Mouse (Mus musculus) kidney, embryonic 15.5 days (tissue): ENCODE measurements around the gene Gm10490. TPM values are rescaled to one million over a fixed set of nuclear protein-coding genes. Genes with fewer than 3 reads are reported as not detected.

Experiments used
- ATAC-seq: fragments of 200-750 bp; cut with Nextera tagmentation; replicated peaks from 2 replicates; pipeline ENCODE4 v1.8.0; 2017; ENCODE audit warnings: moderate TSS enrichment; ENCODE audit not compliant: low FRiP score
- H3K27ac ChIP-seq: fragments of 300-500 bp; sonication (generic); 2 replicates; pipeline ENCODE4 v1.5.1; 2015; ENCODE audit warnings: mild to moderate bottlenecking, inconsistent platforms
- H3K27me3 ChIP-seq: fragments of 300-500 bp; sonication (generic); 2 replicates; pipeline ENCODE4 v1.6.1; 2015; ENCODE audit warnings: inconsistent platforms
- H3K36me3 ChIP-seq: fragments of 300-500 bp; sonication (generic); 2 replicates; pipeline ENCODE4 v1.6.1; 2015; ENCODE audit warnings: inconsistent platforms
- H3K4me1 ChIP-seq: fragments of 300-500 bp; sonication (generic); 2 replicates; pipeline ENCODE4 v1.6.1; 2015; ENCODE audit warnings: inconsistent platforms
- H3K4me2 ChIP-seq: fragments of 300-500 bp; sonication (generic); 2 replicates; pipeline ENCODE4 v1.6.1; 2015; ENCODE audit warnings: moderate library complexity, mild to moderate bottlenecking, inconsistent platforms
- H3K4me3 ChIP-seq: fragments of 300-500 bp; sonication (generic); replicated peaks from 2 replicates; pipeline ENCODE4 v1.5.1; 2015; ENCODE audit warnings: mild to moderate bottlenecking, inconsistent platforms
- H3K9ac ChIP-seq: fragments of 300-500 bp; sonication (generic); 2 replicates; pipeline ENCODE4 v1.6.1; 2015; ENCODE audit warnings: mild to moderate bottlenecking, inconsistent platforms
- H3K9me3 ChIP-seq: fragments of 300-500 bp; sonication (generic); replicated peaks from 2 replicates; pipeline ENCODE4 v1.6.1; 2016; ENCODE audit warnings: inconsistent platforms
- WGBS: fragments of 180-500 bp; shearing (Covaris S2); methylation state at CpG from one replicate; pipeline ENCODE4 v1.1.7; 2015; ENCODE audit warnings: mixed read lengths; 5-methylcytosine and 5-hydroxymethylcytosine counted together
- polyA plus RNA-seq: library from polyadenylated mRNA; unstranded; fragments of >200 nt; fragmentation: Nextera tagmentation; extraction: Ambion mirVana; gene quantifications from 2 replicates; pipeline ENCODE4 v1.2.1, GENCODE M21; 2015

Gene Gm10490
- polyA plus RNA-seq, 1 experiment from 2014 or later, result not detected

DNA sequence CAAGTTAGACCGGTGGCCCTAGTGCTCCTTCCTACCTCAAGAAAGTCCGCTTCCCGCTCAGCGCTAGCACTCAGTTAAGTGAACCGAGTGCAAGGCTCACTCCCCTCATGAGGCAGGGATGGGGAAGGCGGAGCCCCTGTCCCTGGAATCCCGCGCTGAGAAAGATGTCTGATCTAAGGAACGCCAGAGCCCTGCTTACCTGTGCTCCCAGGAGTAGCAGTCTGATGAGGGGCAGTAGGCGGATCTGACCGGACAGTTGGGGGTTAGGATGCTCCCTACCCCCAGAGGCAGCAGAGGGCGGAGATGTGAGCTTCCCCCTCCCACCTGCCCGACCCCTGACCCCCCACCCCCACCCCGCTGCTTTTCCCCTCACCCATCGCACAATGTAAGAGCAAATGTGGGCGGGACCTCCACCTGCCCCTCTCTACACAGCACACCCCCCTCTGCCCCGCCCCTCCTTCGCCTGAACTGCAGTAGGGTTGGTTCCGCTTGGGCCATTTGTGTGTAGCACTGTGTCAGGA is 19.0 kb downstream of the Gm10490 start, which contains the start of gene Eras:
Eras (minus strand) TSS at position 338 of the 521 bp plus-strand sequence.
- H3K27me3 ChIP-seq, result peaks cover 49% of the 10 kb centered on the region
- H3K9ac ChIP-seq, result no peak within 1 kb of the TSS
- H3K27ac ChIP-seq, result no peak within 1 kb of the TSS
- H3K36me3 ChIP-seq, result peaks cover 29% of the 10 kb centered on the region
- no peaks in the 10 kb centered on the region for H3K4me1 ChIP-seq
- 0 out of 2 replicates have a peak within 1 kb of the TSS, but pooled peaks have one; percentile 12 for H3K4me2 ChIP-seq
- 0 out of 2 replicates have a peak, but pooled peaks cover 4% of the 10 kb centered on the region for H3K9me3 ChIP-seq
- no peak within 1 kb of the TSS for H3K4me3 ChIP-seq
- ATAC-seq, result no peak
- 22% methylated on average over 19 of the region's 19 CpGs for WGBS

DNA sequence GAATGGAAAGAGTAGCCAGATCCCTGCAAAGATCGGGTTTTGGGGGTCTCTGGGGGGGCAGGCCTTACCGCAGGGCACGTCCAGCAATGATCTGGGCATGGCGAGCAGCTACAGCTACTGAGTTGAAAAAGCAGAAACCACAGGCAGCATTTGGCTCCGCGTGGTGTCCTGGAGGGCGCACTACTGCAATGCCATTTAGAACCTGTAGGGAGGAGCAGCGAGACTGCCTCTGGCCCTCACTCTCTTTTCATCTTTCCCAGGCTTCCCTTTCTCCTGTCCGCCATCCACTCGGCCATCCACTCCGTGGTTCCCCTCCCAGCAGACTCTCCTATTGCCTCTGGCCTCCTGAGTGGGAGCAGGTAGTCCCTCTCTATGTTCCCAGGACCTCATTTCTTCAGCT is 27.5 kb downstream of the Gm10490 start:
- no peak overlapping the region for H3K4me3 ChIP-seq
- peaks cover 45% of the 10 kb centered on the region for H3K36me3 ChIP-seq
- H3K9ac ChIP-seq, result no peak overlapping the region
- no peak overlapping the region for H3K4me2 ChIP-seq
- H3K27ac ChIP-seq, result no peak overlapping the region
- H3K4me1 ChIP-seq, result no peaks in the 10 kb centered on the region
- 53% methylated on average over 11 of the region's 11 CpGs for WGBS
- H3K9me3 ChIP-seq, result no peaks in the 10 kb centered on the region
- ATAC-seq, result no peak
- H3K27me3 ChIP-seq, result no peaks in the 10 kb centered on the region

DNA sequence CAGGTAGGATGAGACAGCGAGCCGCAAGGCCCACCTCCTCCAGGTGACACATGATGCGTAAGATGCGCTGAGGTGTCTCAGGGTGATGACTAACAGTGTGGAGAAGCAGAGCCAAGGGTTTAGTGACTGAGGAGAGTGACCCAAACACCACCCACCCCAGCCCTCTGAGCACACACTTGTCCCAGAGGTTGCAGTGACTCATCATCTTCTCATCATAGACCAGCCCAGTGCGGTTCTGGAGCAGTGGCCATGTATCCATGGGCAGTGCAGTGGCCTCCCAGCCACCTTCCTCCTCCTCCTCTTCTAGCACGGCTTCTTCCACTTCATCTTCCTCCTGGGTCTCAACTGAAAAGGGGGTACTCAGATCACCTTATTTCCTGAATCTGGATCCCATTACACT is 28.3 kb downstream of the Gm10490 start:
- Histone ChIP-seq H3K27ac (no peak overlapping the region), H3K4me2 (no peak overlapping the region), H3K4me3 (no peak overlapping the region), H3K9me3 (no peaks in the 10 kb centered on the region), H3K36me3 (peaks cover 40% of the 10 kb centered on the region), H3K9ac (no peak overlapping the region), H3K27me3 (no peaks in the 10 kb centered on the region), H3K4me1 (no peaks in the 10 kb centered on the region)
- no peak for ATAC-seq
- 91% methylated on average over 6 of the region's 6 CpGs for WGBS

DNA sequence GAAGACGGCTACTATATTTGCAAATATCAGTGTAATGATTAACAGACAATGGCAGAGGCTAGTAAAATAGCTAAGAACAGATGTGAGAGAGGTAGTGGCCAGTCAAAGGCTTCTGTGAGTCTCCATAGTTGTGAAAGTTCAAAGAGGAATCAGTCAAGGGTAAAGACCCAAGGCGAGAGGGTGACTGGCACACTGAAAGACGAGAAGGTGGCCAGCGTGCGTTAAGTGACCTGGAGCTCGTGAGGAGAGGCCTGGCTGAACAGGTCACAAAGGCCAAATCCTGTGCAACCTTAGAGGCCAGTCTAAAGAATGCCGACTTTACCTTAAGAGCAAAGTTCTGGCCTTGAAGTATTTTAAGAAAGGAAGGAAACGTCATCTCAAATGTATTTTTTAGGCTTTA is 36.3 kb downstream of the Gm10490 start:
- Histone ChIP-seq H3K27me3 (no peaks in the 10 kb centered on the region), H3K27ac (0 out of 2 replicates have a peak overlapping the region, but pooled peaks have one; percentile 13), H3K4me2 (peak overlapping the region; percentile 59; the same call in 1 of the 2 replicates), H3K4me1 (0 out of 2 replicates have a peak, but pooled peaks cover 6% of the 10 kb centered on the region), H3K9ac (no peak overlapping the region), H3K4me3 (no peak overlapping the region), H3K9me3 (no peaks in the 10 kb centered on the region), H3K36me3 (no peaks in the 10 kb centered on the region; the same call in 1 of the 2 replicates)
- 46% methylated on average over 8 of the region's 8 CpGs for WGBS
- ATAC-seq, result no peak

DNA sequence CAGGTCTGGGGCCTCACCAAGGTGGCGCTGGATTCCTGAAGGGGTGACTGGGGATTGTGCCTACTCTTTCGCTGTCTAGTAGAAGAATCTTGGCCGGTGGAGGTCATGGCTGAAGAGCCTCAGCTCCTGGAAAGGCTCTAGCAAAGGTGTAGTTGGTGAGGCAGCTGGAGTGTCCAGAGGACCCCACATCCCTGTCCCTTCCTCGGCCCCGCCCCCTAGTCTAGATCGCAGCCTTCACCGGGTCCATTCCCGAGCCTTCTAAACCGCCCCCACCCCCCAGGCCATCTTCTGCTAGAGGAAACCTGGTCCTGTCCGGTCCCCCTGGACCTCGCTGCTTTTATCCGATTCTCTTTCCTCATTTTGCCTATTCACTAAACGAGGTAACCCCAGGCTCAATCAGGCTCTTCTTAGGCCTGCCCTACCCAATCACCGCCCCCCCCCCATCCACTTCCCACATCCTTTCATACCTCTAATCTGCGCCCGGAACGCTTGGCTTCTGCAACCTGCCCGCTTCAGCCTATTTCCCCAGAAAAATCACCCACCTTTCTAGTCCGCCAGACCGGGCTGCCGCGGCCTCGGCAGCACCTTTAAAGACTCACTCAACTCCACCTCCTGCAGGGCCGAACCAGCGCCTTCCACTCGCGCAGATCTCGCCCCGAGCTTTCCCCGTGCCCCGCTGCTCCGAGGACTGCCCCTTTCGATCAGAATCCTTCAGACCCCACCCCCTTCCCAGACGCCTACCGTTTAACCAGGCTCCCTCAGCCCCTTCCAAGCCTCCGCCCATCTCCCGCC is 38.0 kb downstream of the Gm10490 start, which contains the start of gene Hdac6:
Hdac6 (minus strand) TSS at position 782 of the 792 bp plus-strand sequence.
- 22% methylated on average over 36 of the region's 37 CpGs for WGBS
- Histone ChIP-seq H3K4me2 (peak within 1 kb of the TSS; percentile 59), H3K36me3 (no peaks in the 10 kb centered on the region), H3K4me3 (peak within 1 kb of the TSS; percentile 55), H3K4me1 (0 out of 2 replicates have a peak, but pooled peaks cover 6% of the 10 kb centered on the region), H3K9me3 (no peaks in the 10 kb centered on the region), H3K9ac (peak within 1 kb of the TSS; percentile 39), H3K27ac (peak within 1 kb of the TSS; percentile 71), H3K27me3 (no peaks in the 10 kb centered on the region)
- peak; percentile 66 for ATAC-seq

DNA sequence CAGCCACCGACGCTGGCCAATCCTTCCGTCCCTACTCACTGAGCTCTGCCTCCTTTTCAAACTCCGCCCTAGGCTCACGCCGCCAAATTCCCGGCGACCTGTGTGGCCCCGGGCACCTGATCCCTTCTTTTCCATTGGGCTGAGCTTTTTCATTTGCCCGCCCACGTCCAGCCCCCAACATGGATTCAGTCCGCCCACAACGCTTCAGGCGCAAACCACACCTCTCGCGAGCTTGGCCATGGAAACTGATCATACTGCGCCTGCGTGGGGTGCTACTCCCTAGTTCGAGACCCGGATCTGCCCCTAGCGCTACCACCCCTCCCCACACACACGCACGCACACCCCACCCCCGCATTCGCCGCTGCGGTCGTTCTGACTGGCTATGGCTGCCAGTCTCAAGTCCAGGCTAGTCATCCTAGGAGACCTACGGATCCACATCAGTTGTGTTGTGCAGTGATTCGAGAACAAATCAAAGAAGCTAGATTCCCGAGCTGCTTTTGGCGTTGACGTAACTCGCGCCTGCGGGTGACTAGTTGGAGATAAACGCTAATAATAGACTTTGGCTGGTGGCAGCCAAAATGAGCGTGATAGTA is 38.7 kb downstream of the Gm10490 start:
- Histone ChIP-seq H3K9ac (0 out of 2 replicates have a peak overlapping the region, but pooled peaks have one; percentile 31), H3K4me3 (peak overlapping the region; percentile 55), H3K27me3 (no peaks in the 10 kb centered on the region), H3K9me3 (no peaks in the 10 kb centered on the region), H3K36me3 (no peaks in the 10 kb centered on the region), H3K27ac (0 out of 2 replicates have a peak overlapping the region, but pooled peaks have one; percentile 51), H3K4me2 (peak overlapping the region; percentile 59), H3K4me1 (0 out of 2 replicates have a peak, but pooled peaks cover 6% of the 10 kb centered on the region)
- WGBS, result 15% methylated on average over 38 of the region's 38 CpGs
- ATAC-seq, result peak; percentile 98

DNA sequence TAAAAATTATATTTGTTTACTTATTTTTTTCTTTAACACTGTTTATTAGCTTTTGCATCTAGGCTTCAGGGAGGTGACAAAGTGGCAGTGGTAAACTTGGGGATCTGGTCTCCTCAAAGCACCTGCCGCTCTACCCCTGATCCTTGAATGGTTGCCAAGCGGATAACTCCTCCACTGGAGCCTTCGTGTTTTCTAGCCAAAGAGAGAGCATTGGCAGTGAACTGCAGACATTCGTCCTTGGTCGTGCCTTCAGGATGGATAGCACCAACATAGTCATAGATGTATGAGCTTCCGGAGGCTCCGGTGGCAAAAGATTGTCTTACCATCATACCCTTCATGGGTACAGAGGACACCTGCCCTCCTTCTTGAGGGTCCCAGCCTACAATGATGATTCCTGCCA is 40.7 kb downstream of the Gm10490 start:
- H3K4me2 ChIP-seq, result no peak overlapping the region
- no peak for ATAC-seq

DNA sequence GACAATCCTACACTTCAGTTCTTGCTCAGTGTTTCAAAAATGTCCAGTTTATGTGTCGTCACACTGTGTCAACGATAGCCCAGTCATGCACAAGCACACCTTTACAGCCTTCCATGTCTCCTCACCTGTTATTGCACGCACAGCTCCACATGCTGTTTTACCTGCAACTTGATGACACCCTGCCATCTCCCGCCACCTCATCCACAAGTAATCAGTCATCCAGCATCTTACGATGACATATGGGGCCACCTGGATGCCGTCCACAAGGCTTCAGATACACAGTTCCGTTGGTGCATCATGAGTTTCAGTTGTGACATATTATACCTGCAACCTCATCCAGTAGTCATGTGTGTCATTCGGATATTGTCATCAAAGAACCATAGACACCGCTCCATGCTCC is 49.5 kb downstream of the Gm10490 start:
- ATAC-seq, result no peak
- Histone ChIP-seq H3K9ac (no peak overlapping the region), H3K4me3 (no peak overlapping the region), H3K36me3 (no peaks in the 10 kb centered on the region), H3K9me3 (no peaks in the 10 kb centered on the region), H3K27ac (no peak overlapping the region), H3K4me1 (no peaks in the 10 kb centered on the region), H3K27me3 (no peaks in the 10 kb centered on the region), H3K4me2 (no peak overlapping the region)
- 95% methylated on average over 9 of the region's 9 CpGs for WGBS

More for the DNA sequence above, 40.7 kb downstream of the Gm10490 start:
- Histone ChIP-seq H3K27ac (no peak overlapping the region), H3K4me1 (0 out of 2 replicates have a peak, but pooled peaks cover 6% of the 10 kb centered on the region), H3K27me3 (no peaks in the 10 kb centered on the region), H3K4me3 (no peak overlapping the region), H3K36me3 (no peaks in the 10 kb centered on the region), H3K9ac (no peak overlapping the region), H3K9me3 (no peaks in the 10 kb centered on the region)
- WGBS, result 88% methylated on average over 7 of the region's 7 CpGs

Other genes with a start within 250 kb of the Gm10490 start
- 156 and 168 TPM in 2 replicates for gene Plp2, start 238.2 kb upstream of the Gm10490 start, polyA plus RNA-seq
- 0.58 and 0.68 TPM in 2 replicates for gene Magix, start 228.3 kb upstream of the Gm10490 start, polyA plus RNA-seq
- 40.3 and 42.5 TPM in 2 replicates for gene Gpkow, start 212.4 kb upstream of the Gm10490 start, polyA plus RNA-seq
- 35.4 and 38.6 TPM in 2 replicates for gene Wdr45, start 195.2 kb upstream of the Gm10490 start, polyA plus RNA-seq
- 0.96 TPM in 1 of 2 replicates, not detected in the other for gene Gm45208, start 187.3 kb upstream of the Gm10490 start, polyA plus RNA-seq
- gene Praf2, start 181.1 kb upstream of the Gm10490 start, polyA plus RNA-seq, result 64.4 and 68.9 TPM in 2 replicates
- gene Ccdc120, start 158.6 kb upstream of the Gm10490 start, polyA plus RNA-seq, result 19.6 and 20.2 TPM in 2 replicates
- 26.3 and 30.9 TPM in 2 replicates for gene Tfe3, start 147.0 kb upstream of the Gm10490 start, polyA plus RNA-seq
- 44.1 and 51.8 TPM in 2 replicates for gene Gripap1, start 119.8 kb upstream of the Gm10490 start, polyA plus RNA-seq
- gene Kcnd1, start 87.3 kb upstream of the Gm10490 start, polyA plus RNA-seq, result 1.6 and 1.9 TPM in 2 replicates
- gene Otud5, start 68.2 kb upstream of the Gm10490 start, polyA plus RNA-seq, result 40.0 and 44.8 TPM in 2 replicates
- 9.7 and 10.8 TPM in 2 replicates for gene Pim2, start 31.3 kb upstream of the Gm10490 start, polyA plus RNA-seq
- gene Slc35a2, start 25.5 kb upstream of the Gm10490 start, polyA plus RNA-seq, result 33.7 and 35.8 TPM in 2 replicates
- gene Pqbp1, start 10.3 kb upstream of the Gm10490 start, polyA plus RNA-seq, result 116 and 119 TPM in 2 replicates
- 168 and 171 TPM in 2 replicates for gene Timm17b, start 10.2 kb upstream of the Gm10490 start, polyA plus RNA-seq
- not detected in 2 replicates for gene Gm10491, start 1.7 kb upstream of the Gm10490 start, polyA plus RNA-seq
- gene Pcsk1n, start 10.3 kb downstream of the Gm10490 start, polyA plus RNA-seq, result 1.7 and 7.7 TPM in 2 replicates
- gene Eras, start 19.1 kb downstream of the Gm10490 start, polyA plus RNA-seq, result not detected in 2 replicates
- 49.2 and 59.6 TPM in 2 replicates for gene Hdac6, start 38.3 kb downstream of the Gm10490 start, polyA plus RNA-seq
- 1.2 and 2.3 TPM in 2 replicates for gene Gata1, start 68.5 kb downstream of the Gm10490 start, polyA plus RNA-seq
- gene Glod5, start 109.0 kb downstream of the Gm10490 start, polyA plus RNA-seq, result 0.35 TPM in 1 of 2 replicates, not detected in the other
- gene Suv39h1, start 165.2 kb downstream of the Gm10490 start, polyA plus RNA-seq, result 69.0 and 69.5 TPM in 2 replicates
- gene Was, start 181.0 kb downstream of the Gm10490 start, polyA plus RNA-seq, result 0.23 and 0.49 TPM in 2 replicates
- gene Wdr13, start 223.3 kb downstream of the Gm10490 start, polyA plus RNA-seq, result 22.7 and 29.3 TPM in 2 replicates
- 490 and 492 TPM in 2 replicates for gene Rbm3, start 236.3 kb downstream of the Gm10490 start, polyA plus RNA-seq